Mouse (Mus musculus) naive thymus-derived CD4-positive, alpha-beta T cell, adult 2 months (primary cell): ENCODE data around the gene Aanat.
"Not testable (repeated sequence)": the region's sequence is repeated elsewhere in the genome, so short reads cannot be mapped to it uniquely, and the experiment has no call there.

ENCODE experiments used
- DNase-seq: peaks from one replicate; pipeline ENCODE4 v3.0.0-alpha.2; 2011; ENCODE audit warnings: low read depth

The Aanat gene

GRCm38 (mm10) chr11:116611168-116611567 is 24.9 kb downstream of the Aanat start:
- not testable (repeated sequence) for DNase-seq

- DNase-seq: no peak
Observed at GRCm38 (mm10) chr11:116611883-116612282, 25.7 kb downstream of the Aanat start.

GRCm38 (mm10) chr11:116612554-116612953 is 26.3 kb downstream of the Aanat start:
- no peak for DNase-seq

GRCm38 (mm10) chr11:116613234-116613633 is 27.0 kb downstream of the Aanat start:
- no peak for DNase-seq

GRCm38 (mm10) chr11:116615735-116616437 is 29.7 kb downstream of the Aanat start:
- DNase-seq: peak; percentile 71

GRCm38 (mm10) chr11:116616438-116617118 is 30.3 kb downstream of the Aanat start:
- DNase-seq: peak; percentile 45

GRCm38 (mm10) chr11:116617641-116618040 is 31.4 kb downstream of the Aanat start:
- no peak for DNase-seq

GRCm38 (mm10) chr11:116618666-116619065 is 32.4 kb downstream of the Aanat start:
- no peak for DNase-seq

- no peak for DNase-seq
Observed at GRCm38 (mm10) chr11:116619156-116619555, 32.9 kb downstream of the Aanat start.

- DNase-seq: no peak
Observed at GRCm38 (mm10) chr11:116619561-116619960, 33.3 kb downstream of the Aanat start.

GRCm38 (mm10) chr11:116620073-116620472 is 33.8 kb downstream of the Aanat start:
- no peak for DNase-seq

GRCm38 (mm10) chr11:116620559-116621253 is 34.5 kb downstream of the Aanat start:
- no peak for DNase-seq

GRCm38 (mm10) chr11:116621258-116621704 is 35.0 kb downstream of the Aanat start:
- no peak for DNase-seq

- peak; percentile 58 for DNase-seq
Observed at GRCm38 (mm10) chr11:116623281-116624124, 37.3 kb downstream of the Aanat start.

GRCm38 (mm10) chr11:116624131-116624832 is 38.0 kb downstream of the Aanat start:
- peak; percentile 96 for DNase-seq

- peak; percentile 85 for DNase-seq
Observed at GRCm38 (mm10) chr11:116625081-116626000, 39.1 kb downstream of the Aanat start.

GRCm38 (mm10) chr11:116626299-116627071 is 40.3 kb downstream of the Aanat start, which contains the start of gene Rhbdf2:
TSS of gene Rhbdf2 (minus strand) at chr11:116627019.
- no peak for DNase-seq

- peak; percentile 74 for DNase-seq
Observed at GRCm38 (mm10) chr11:116627072-116628020, 41.1 kb downstream of the Aanat start.
